Mouse (Mus musculus) midbrain, embryonic 16.5 days (tissue): ENCODE data around the gene Sectm1b. TPM values are rescaled to one million over a fixed set of nuclear protein-coding genes. Genes with fewer than 3 reads are reported as not detected.
"Not testable (repeated sequence)": the region's sequence is repeated elsewhere in the genome, so short reads cannot be mapped to it uniquely, and the experiment has no call there.

Experiments used
- ATAC-seq: fragments of 200-750 bp; cut with Nextera tagmentation; 2 replicates; pipeline ENCODE4 v1.8.0; 2017; ENCODE audit warnings: moderate TSS enrichment
- H3K27ac ChIP-seq: fragments of 300-500 bp; sonication (generic); 2 replicates; pipeline ENCODE4 v1.5.1; 2014; ENCODE audit warnings: mild to moderate bottlenecking, low read length, mixed read lengths
- H3K27me3 ChIP-seq: fragments of 300-500 bp; sonication (generic); 2 replicates; pipeline ENCODE4 v1.6.1; 2014; ENCODE audit warnings: low read depth, low read length, mixed read lengths; ENCODE audit not compliant: control insufficient read depth, insufficient read depth
- H3K36me3 ChIP-seq: fragments of 300-500 bp; sonication (generic); 2 replicates; pipeline ENCODE4 v1.6.1; 2014; ENCODE audit warnings: mild to moderate bottlenecking, low read length, moderate library complexity, mixed read lengths; ENCODE audit not compliant: control insufficient read depth, insufficient read depth
- H3K4me1 ChIP-seq: fragments of 300-500 bp; sonication (generic); 2 replicates; pipeline ENCODE4 v1.6.1; 2014; ENCODE audit warnings: mild to moderate bottlenecking, low read length, mixed read lengths; ENCODE audit not compliant: control insufficient read depth, insufficient read depth
- H3K4me2 ChIP-seq: fragments of 300-500 bp; sonication (generic); 2 replicates; pipeline ENCODE4 v1.6.1; 2014; ENCODE audit warnings: mild to moderate bottlenecking, low read length, mixed read lengths
- H3K4me3 ChIP-seq: fragments of 300-500 bp; sonication (generic); 2 replicates; pipeline ENCODE4 v1.5.1; 2014; ENCODE audit warnings: low read depth, mild to moderate bottlenecking, low read length, moderate library complexity, mixed read lengths
- H3K9ac ChIP-seq: fragments of 300-500 bp; sonication (generic); 2 replicates; pipeline ENCODE4 v1.6.1; 2014; ENCODE audit warnings: low read depth, low read length, mixed read lengths
- H3K9me3 ChIP-seq: fragments of 300-500 bp; sonication (generic); replicated peaks from 2 replicates; pipeline ENCODE4 v1.6.1; 2014; ENCODE audit warnings: mild to moderate bottlenecking, low read length, mixed read lengths; ENCODE audit not compliant: control insufficient read depth, poor library complexity, severe bottlenecking
- WGBS: fragments of 180-500 bp; shearing (Covaris S2); extraction: QIAGEN DNeasy Blood & Tissue Kit; methylation state at CpG from one replicate; pipeline ENCODE4 v1.1.7; 2014; 5-methylcytosine and 5-hydroxymethylcytosine counted together
- polyA plus RNA-seq: library from polyadenylated mRNA; unstranded; fragments of >200 nt; fragmentation: Nextera tagmentation; extraction: Ambion mirVana; gene quantifications from 2 replicates; pipeline ENCODE4 v1.2.1, GENCODE M21; 2015

Sectm1b gene
- not detected in 2 replicates for polyA plus RNA-seq

- Histone ChIP-seq H3K36me3 (no peaks in the 10 kb centered on the region), H3K4me1 (no peaks in the 10 kb centered on the region), H3K9ac (no peak within 1 kb of the TSS), H3K9me3 (no peaks in the 10 kb centered on the region), H3K4me3 (no peak within 1 kb of the TSS), H3K27ac (no peak within 1 kb of the TSS), H3K27me3 (no peaks in the 10 kb centered on the region), H3K4me2 (no peak within 1 kb of the TSS)
- WGBS = 79% methylated on average over 5 of the region's 5 CpGs
- no peak for ATAC-seq
These were observed at the start of gene Sectm1b for GRCm38 (mm10) chr11:121063379-121063778. Gene Sectm1b (minus strand): TSS chr11:121063569.

DNA sequence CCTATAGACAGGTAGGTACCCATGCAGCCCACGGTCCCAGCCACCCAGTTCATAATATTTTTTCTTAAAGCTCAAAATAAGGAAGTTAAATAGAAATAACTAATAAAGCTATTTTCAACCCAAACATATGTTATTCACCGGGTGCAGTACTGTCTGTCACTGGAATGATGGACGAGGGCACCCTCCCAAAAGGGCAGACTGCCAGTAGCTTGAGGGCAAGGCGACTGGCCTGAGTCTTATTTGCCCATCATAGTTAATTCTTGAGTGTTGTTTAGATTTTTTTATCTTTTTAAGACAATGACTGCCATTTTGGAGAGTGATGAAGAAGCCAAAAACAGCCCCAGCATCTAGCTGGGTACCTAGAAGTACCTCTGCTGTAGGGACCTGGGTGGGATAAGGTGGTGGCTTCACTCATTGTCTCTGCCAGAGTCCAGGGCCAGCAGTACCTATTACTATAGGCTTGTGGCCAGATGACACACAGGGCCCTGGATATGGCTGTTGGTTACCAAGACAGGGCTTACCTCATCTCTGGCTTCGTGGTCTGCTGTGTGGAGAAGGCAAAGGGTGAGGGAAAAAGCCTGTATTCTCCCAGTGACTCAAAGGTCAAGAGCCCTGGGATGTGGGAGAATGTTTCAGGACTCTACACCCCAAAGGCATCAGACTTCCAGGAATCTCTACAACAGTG, 48.9 kb upstream of the Sectm1b start:
- Histone ChIP-seq H3K36me3 (no peaks in the 10 kb centered on the region), H3K4me2 (no peak overlapping the region), H3K4me3 (no peak overlapping the region), H3K4me1 (no peaks in the 10 kb centered on the region), H3K27me3 (no peaks in the 10 kb centered on the region), H3K9ac (no peak overlapping the region), H3K9me3 (no peaks in the 10 kb centered on the region), H3K27ac (no peak overlapping the region)
- no peak for ATAC-seq
- 85% methylated on average over 5 of the region's 5 CpGs for WGBS

DNA sequence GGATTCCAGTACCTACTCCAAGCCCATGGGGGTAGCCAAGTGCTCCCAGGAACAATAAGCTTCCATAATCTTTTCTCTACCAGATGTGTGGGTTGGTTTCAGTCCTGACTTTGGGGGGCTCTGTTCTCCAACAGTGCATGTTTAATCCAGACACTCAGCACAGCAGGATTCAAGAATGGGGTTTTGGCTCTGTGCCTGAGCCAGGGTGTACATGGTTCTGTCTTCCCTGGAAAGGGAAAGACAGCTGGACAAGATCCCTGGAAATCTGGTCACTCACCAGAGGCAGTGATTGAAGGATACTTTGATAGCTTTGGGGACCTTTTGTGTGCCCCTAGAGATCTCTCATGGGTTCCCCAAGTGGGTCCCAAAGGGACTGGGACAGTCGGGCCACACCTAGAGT, 48.2 kb upstream of the Sectm1b start:
- H3K9ac ChIP-seq = no peak overlapping the region
- no peak for ATAC-seq
- 77% methylated on average over 1 of the region's 1 CpGs for WGBS

DNA sequence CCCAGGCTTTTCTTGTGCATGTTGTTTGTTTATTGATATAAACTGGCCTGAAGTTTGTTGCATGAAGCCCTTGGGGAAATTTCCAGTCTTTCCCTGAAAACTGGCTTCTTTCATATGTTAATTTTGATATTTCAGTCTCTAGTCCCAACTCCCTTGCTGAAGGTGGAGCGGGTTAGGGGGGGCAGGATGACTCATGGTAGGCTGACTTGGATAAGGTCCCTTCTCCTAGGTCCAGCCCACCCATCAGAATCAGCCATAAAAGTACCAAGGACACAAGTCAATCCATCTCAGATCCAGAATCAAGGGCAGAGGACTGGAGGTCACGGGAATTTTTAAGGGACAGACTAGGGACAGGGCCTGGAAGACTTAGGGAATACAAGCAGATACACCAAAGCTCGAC, 47.7 kb upstream of the Sectm1b start:
- no peaks in the 10 kb centered on the region for H3K9me3 ChIP-seq
- ATAC-seq = no peak
- no peak overlapping the region for H3K4me2 ChIP-seq
- H3K9ac ChIP-seq = no peak overlapping the region
- H3K27me3 ChIP-seq = no peaks in the 10 kb centered on the region
- no peak overlapping the region for H3K27ac ChIP-seq
- WGBS = 92% methylated on average over 3 of the region's 3 CpGs
- H3K4me3 ChIP-seq = no peak overlapping the region
- no peaks in the 10 kb centered on the region for H3K36me3 ChIP-seq
- H3K4me1 ChIP-seq = no peaks in the 10 kb centered on the region

More for the DNA sequence above, 48.2 kb upstream of the Sectm1b start:
- H3K4me3 ChIP-seq = no peak overlapping the region
- no peak overlapping the region for H3K27ac ChIP-seq
- no peaks in the 10 kb centered on the region for H3K9me3 ChIP-seq
- H3K36me3 ChIP-seq = no peaks in the 10 kb centered on the region
- no peaks in the 10 kb centered on the region for H3K4me1 ChIP-seq
- no peaks in the 10 kb centered on the region for H3K27me3 ChIP-seq
- no peak overlapping the region for H3K4me2 ChIP-seq

DNA sequence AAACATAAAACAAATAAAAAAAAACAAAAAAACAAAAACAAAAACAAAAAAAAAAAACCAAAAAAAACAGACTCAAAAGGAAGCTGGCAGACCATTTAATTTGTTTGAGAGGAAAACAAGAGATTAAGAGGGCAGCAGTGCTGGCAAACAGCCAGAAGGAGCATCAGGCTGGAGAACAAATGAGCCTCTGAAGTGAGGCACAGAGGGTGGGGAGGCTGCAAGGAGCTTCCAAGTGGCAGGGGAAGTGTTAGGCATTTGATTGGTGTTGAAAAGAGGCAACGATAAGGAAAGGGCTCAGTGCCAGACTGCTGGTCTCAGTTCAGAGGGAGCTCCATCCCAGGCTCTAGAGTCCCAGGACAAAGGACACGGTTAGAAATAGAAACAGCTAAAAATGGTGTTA, 46.6 kb upstream of the Sectm1b start:
- ATAC-seq = peak; percentile 25; the same call in 1 of the 2 replicates
- no peaks in the 10 kb centered on the region for H3K9me3 ChIP-seq
- no peaks in the 10 kb centered on the region for H3K4me1 ChIP-seq
- H3K4me3 ChIP-seq = no peak overlapping the region
- no peaks in the 10 kb centered on the region for H3K27me3 ChIP-seq
- 8% methylated on average over 2 of the region's 2 CpGs for WGBS
- no peak overlapping the region for H3K4me2 ChIP-seq
- no peaks in the 10 kb centered on the region for H3K36me3 ChIP-seq
- H3K27ac ChIP-seq = no peak overlapping the region
- H3K9ac ChIP-seq = no peak overlapping the region

- Histone ChIP-seq H3K4me3 (no peak overlapping the region), H3K36me3 (no peaks in the 10 kb centered on the region), H3K9ac (no peak overlapping the region), H3K9me3 (no peaks in the 10 kb centered on the region), H3K4me2 (no peak overlapping the region), H3K4me1 (no peaks in the 10 kb centered on the region), H3K27me3 (no peaks in the 10 kb centered on the region), H3K27ac (no peak overlapping the region)
- WGBS = 76% methylated on average over 9 of the region's 9 CpGs
- no peak for ATAC-seq
These were observed 44.7 kb upstream of the Sectm1b start for GRCm38 (mm10) chr11:121108061-121108460.

DNA sequence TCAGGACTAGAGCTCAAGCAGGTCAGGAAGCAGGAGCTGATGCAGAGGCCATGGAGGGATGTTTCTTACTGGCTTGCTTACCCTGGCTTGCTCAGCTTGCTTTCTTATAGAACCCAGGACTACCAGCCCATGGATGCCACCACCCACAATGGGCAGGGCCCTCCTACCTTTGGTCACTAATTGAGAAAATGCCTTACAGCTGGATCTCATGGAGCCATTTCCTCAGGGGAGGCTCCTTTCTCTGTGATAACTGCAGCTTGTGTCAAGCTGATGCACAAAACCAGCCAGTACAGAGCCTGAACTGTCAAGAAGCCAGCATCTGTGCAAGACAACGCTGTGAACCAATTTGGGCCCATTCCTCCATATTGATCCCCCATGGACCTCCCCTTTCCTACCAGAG, 43.9 kb upstream of the Sectm1b start:
- H3K9me3 ChIP-seq, H3K4me2 ChIP-seq, ATAC-seq, H3K4me3 ChIP-seq, H3K9ac ChIP-seq, H3K27ac ChIP-seq, H3K4me1 ChIP-seq, H3K36me3 ChIP-seq, H3K27me3 ChIP-seq: not testable (repeated sequence)
- 71% methylated on average over 1 of the region's 1 CpGs for WGBS

DNA sequence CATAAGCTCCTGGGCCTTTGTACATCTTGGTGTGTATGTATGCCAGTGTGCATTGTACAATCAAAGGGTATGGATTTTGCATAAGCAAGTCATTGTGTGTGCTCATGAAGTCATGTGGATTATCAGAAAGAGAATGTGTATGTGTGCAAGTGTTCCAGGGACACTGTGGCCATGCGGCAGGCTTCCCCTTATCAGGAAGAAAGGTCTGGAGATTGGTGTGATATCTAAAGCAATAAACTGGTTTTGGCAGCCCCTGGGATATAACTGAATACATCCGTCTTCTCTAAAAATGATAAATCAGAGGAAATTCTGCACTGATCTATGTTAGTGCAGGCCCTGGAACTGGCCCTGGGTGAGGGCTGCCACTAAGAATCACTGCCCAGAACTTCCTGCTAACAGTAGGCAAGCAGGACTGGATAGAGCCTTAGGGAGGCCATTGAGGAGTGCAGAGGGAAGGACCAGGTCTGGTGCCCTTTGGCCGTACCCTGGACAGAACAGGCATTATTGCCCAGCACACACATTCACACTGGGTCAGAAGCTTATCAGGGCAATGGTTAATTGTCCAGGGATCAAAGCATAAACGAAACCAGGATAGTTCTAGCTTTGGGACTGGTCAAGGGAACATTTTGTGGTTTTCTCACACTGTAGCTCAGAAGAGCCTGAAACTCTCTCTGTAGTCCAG, 37.9 kb upstream of the Sectm1b start:
- 87% methylated on average over 4 of the region's 4 CpGs for WGBS
- H3K27me3 ChIP-seq = no peaks in the 10 kb centered on the region
- ATAC-seq = no peak
- no peak overlapping the region for H3K9ac ChIP-seq
- no peak overlapping the region for H3K4me2 ChIP-seq
- H3K9me3 ChIP-seq = no peaks in the 10 kb centered on the region
- no peaks in the 10 kb centered on the region for H3K4me1 ChIP-seq
- H3K27ac ChIP-seq = no peak overlapping the region
- H3K36me3 ChIP-seq = no peaks in the 10 kb centered on the region
- no peak overlapping the region for H3K4me3 ChIP-seq

- Histone ChIP-seq H3K4me1 (no peaks in the 10 kb centered on the region), H3K27me3 (no peaks in the 10 kb centered on the region), H3K4me2 (no peak overlapping the region), H3K4me3 (no peak overlapping the region), H3K9me3 (no peaks in the 10 kb centered on the region), H3K9ac (no peak overlapping the region), H3K36me3 (no peaks in the 10 kb centered on the region), H3K27ac (no peak overlapping the region)
- ATAC-seq = no peak
- WGBS = 70% methylated on average over 7 of the region's 7 CpGs
These were observed 37.3 kb upstream of the Sectm1b start for GRCm38 (mm10) chr11:121100692-121101091.
